Mouse (Mus musculus) cortical plate, adult 2 months (tissue): Measurements from ENCODE around the gene Neu1. TPM values are rescaled to one million over a fixed set of nuclear protein-coding genes. Genes with fewer than 3 reads are reported as not detected.
"Not testable (repeated sequence)": the region's sequence is repeated elsewhere in the genome, so short reads cannot be mapped to it uniquely, and the experiment has no call there.

Source experiments
- H3K27ac ChIP-seq: fragments of 200-500 bp; 2 replicates; pipeline ENCODE4 v1.5.1; 2012; ENCODE audit warnings: low read length, control low read depth, inconsistent platforms; ENCODE audit not compliant: insufficient read depth
- H3K4me1 ChIP-seq: fragments of 200-500 bp; 2 replicates; pipeline ENCODE4 v1.6.1; 2011; ENCODE audit warnings: low read length; ENCODE audit not compliant: control insufficient read depth, insufficient read depth
- H3K4me3 ChIP-seq: fragments of 200-500 bp; 2 replicates; pipeline ENCODE4 v1.5.1; 2011; ENCODE audit warnings: mild to moderate bottlenecking, low read length, control low read depth; ENCODE audit not compliant: insufficient read depth
- CTCF ChIP-seq: fragments of 200-500 bp; IDR thresholded peaks from 2 replicates; pipeline ENCODE4 v1.5.1; 2011; ENCODE audit warnings: mild to moderate bottlenecking, control low read depth, low read length; ENCODE audit not compliant: insufficient read depth; ENCODE audit errors: extremely low read depth
- POLR2A ChIP-seq: fragments of 200-500 bp; IDR thresholded peaks from 2 replicates; pipeline ENCODE4 v1.6.1; 2011; ENCODE audit warnings: mild to moderate bottlenecking, low read length, control low read depth; ENCODE audit not compliant: insufficient read depth; ENCODE audit errors: extremely low read depth
- polyA plus RNA-seq: library from polyadenylated mRNA; depleted of rRNA; stranded (reverse); fragments of >200 nt; gene quantifications from 2 replicates; pipeline ENCODE4 v1.2.3, GENCODE M21; 2012

The Neu1 gene
- polyA plus RNA-seq, 1 experiment = 49.4 TPM

GRCm38 (mm10) chr17:34955884-34956283 is 24.8 kb downstream of the Neu1 start:
- TF ChIP-seq CTCF (no peak), POLR2A (no peak)
- Histone ChIP-seq H3K27ac (no peak overlapping the region), H3K4me1 (peaks cover under 1% of the 10 kb centered on the region), H3K4me3 (no peak overlapping the region)

GRCm38 (mm10) chr17:34956340-34956739 is 25.3 kb downstream of the Neu1 start:
- Histone ChIP-seq H3K4me3 (no peak overlapping the region), H3K4me1 (no peaks in the 10 kb centered on the region), H3K27ac (no peak overlapping the region)
- no peak for TF ChIP-seq CTCF
- no peak for TF ChIP-seq POLR2A

- not testable (repeated sequence) for H3K4me1 ChIP-seq, H3K27ac ChIP-seq, H3K4me3 ChIP-seq
Measured at GRCm38 (mm10) chr17:34957291-34957690, 26.2 kb downstream of the Neu1 start.

GRCm38 (mm10) chr17:34957966-34958365 is 26.9 kb downstream of the Neu1 start:
- not testable (repeated sequence) for H3K27ac ChIP-seq, H3K4me3 ChIP-seq, H3K4me1 ChIP-seq

- peak overlapping the region; percentile 63 for H3K4me3 ChIP-seq
- not testable (repeated sequence) for H3K27ac ChIP-seq, H3K4me1 ChIP-seq
Measured at GRCm38 (mm10) chr17:34958734-34959129, 27.7 kb downstream of the Neu1 start.

- TF ChIP-seq POLR2A = peak; percentile 77
- H3K27ac ChIP-seq = peak within 1 kb of the TSS; percentile 95
- peak within 1 kb of the TSS; percentile 63 for H3K4me3 ChIP-seq
- H3K4me1 ChIP-seq = not testable (repeated sequence)
Measured at GRCm38 (mm10) chr17:34959130-34959778, 28.2 kb downstream of the Neu1 start, which contains the start of gene Hspa1b. Gene Hspa1b (minus strand): TSS chr17:34959238.

- TF ChIP-seq CTCF = no peak
- TF ChIP-seq POLR2A = no peak
- Histone ChIP-seq H3K4me3 (peak overlapping the region; percentile 63; the same call in 1 of the 2 replicates), H3K27ac (peak overlapping the region; percentile 95; the same call in 1 of the 2 replicates), H3K4me1 (no peaks in the 10 kb centered on the region; the same call in 1 of the 2 replicates)
Measured at GRCm38 (mm10) chr17:34959881-34960515, 28.9 kb downstream of the Neu1 start.

GRCm38 (mm10) chr17:34960702-34961493 is 29.8 kb downstream of the Neu1 start:
- TF ChIP-seq CTCF = no peak
- TF ChIP-seq POLR2A = no peak
- Histone ChIP-seq H3K27ac (no peak overlapping the region), H3K4me3 (no peak overlapping the region), H3K4me1 (no peaks in the 10 kb centered on the region; the same call in 1 of the 2 replicates)

- no peaks in the 10 kb centered on the region; the same call in 1 of the 2 replicates for H3K4me1 ChIP-seq
- no peak overlapping the region for H3K4me3 ChIP-seq
- H3K27ac ChIP-seq = no peak overlapping the region
- TF ChIP-seq POLR2A (no peak), CTCF (no peak)
Measured at GRCm38 (mm10) chr17:34962125-34962524, 31.1 kb downstream of the Neu1 start.

GRCm38 (mm10) chr17:34962841-34963240 is 31.8 kb downstream of the Neu1 start:
- H3K27ac ChIP-seq = no peak overlapping the region
- no peak overlapping the region for H3K4me3 ChIP-seq
- no peaks in the 10 kb centered on the region; the same call in 1 of the 2 replicates for H3K4me1 ChIP-seq
- TF ChIP-seq CTCF (no peak), POLR2A (no peak)
